Mouse (Mus musculus): ENCODE results near the gene Epn1. TPM values are rescaled to one million over a fixed set of nuclear protein-coding genes. Genes with fewer than 3 reads are reported as not detected.
A peak's percentile ranks its signal among the peaks of the same experiment; 100 is the strongest.

Gene Epn1
- polyA plus RNA-seq, 1 experiment from 2014 or later: 46.3 TPM

DNA sequence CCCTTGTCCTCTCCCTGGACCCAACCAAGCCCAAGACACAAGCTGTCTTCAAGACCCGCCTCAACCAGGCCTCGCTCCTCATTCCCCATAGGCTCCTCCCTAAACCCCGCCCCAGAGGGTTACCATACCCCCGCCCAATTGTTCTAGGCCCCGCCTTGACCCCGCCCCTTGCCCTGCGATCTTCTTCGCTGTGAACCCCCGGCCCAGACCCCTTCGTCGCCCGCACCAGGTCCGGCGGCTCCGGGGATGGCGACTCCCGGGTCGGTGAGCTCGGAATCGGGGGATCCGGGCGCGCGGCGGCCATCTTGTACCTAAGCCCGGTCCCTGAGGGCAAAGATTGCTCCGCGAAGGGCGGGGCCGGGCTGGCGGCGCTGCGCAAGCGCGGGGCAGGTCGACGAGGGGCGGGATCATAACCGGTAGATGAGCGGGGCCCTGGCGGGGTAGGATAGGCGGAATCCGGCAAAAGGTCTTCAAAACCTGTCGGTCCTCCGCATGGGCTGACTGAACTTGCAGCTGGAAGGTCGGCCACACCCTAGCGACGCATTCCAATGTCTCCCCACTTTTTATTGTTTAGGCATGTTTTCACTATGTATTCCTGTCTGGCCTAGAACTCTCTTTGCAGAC lies 41.8 kb upstream of the Epn1 start, which contains the start of gene Zfp784:
Gene Zfp784 (minus strand): TSS at position 338 of the 624 bp plus-strand sequence.
- peak within 1 kb of the TSS; percentile 82 for H3K9ac ChIP-seq (replicated peaks; ENCODE audit: low read length)
- WGBS: under 1% methylated on average over 48 of the region's 48 CpGs
- H3K9me3 ChIP-seq (replicated peaks; ENCODE audit: control insufficient read depth, low read length): no peaks in the 10 kb centered on the region
- no peaks in the 10 kb centered on the region for H3K4me1 ChIP-seq (ENCODE audit: control insufficient read depth, insufficient read depth, low read length)
- DNase-seq (ENCODE audit: low spot score) (peak; percentile 91), ATAC-seq (replicated peaks; ENCODE audit: insufficient number of reproducible peaks, low FRiP score, low TSS enrichment, low read depth) (peak; percentile 94)
- no peaks in the 10 kb centered on the region for H3K27me3 ChIP-seq (ENCODE audit: control insufficient read depth, insufficient read depth, low read length)
- H3K4me2 ChIP-seq (ENCODE audit: low read depth, low read length): peak within 1 kb of the TSS; percentile 45
- H3K4me3 ChIP-seq (ENCODE audit: low read depth, low read length): peak within 1 kb of the TSS; percentile 57
- H3K27ac ChIP-seq (replicated peaks; ENCODE audit: low read depth, low read length): peak within 1 kb of the TSS; percentile 87
- peaks cover 4% of the 10 kb centered on the region; the same call in 1 of the 2 replicates for H3K36me3 ChIP-seq (replicated peaks; ENCODE audit: control insufficient read depth, insufficient read depth, low read depth, low read length)

DNA sequence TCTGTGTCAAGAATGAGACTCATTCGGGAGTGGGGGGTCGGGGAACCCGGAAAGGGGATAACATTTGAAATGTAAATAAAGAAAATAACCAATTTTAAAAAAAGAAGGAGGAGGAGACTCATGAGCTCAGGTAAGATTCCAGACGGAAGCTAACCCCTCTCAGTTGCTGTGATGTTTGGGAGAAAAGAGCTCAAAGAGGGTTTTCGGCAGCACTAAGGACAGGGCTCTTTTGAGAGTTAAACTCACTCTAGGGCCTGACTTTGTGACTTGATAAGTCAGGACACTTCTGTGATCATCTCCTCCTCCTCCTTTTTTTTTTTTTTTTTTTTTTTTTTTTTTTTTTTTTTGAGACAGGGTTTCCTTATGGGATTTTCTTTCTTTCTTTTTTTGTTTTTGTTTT lies 41.1 kb upstream of the Epn1 start:
- Histone ChIP-seq H3K4me3 (ENCODE audit: low read depth, low read length) (peak overlapping the region; percentile 57), H3K4me1 (ENCODE audit: control insufficient read depth, insufficient read depth, low read length) (no peaks in the 10 kb centered on the region), H3K9me3 (replicated peaks; ENCODE audit: control insufficient read depth, low read length) (no peaks in the 10 kb centered on the region), H3K36me3 (replicated peaks; ENCODE audit: control insufficient read depth, insufficient read depth, low read depth, low read length) (peaks cover 4% of the 10 kb centered on the region; the same call in 1 of the 2 replicates), H3K27ac (replicated peaks; ENCODE audit: low read depth, low read length) (no peak overlapping the region), H3K4me2 (ENCODE audit: low read depth, low read length) (peak overlapping the region; percentile 45), H3K27me3 (ENCODE audit: control insufficient read depth, insufficient read depth, low read length) (no peaks in the 10 kb centered on the region), H3K9ac (replicated peaks; ENCODE audit: low read length) (peak overlapping the region; percentile 82)
- DNase-seq (ENCODE audit: low spot score) (no peak), ATAC-seq (replicated peaks; ENCODE audit: insufficient number of reproducible peaks, low FRiP score, low TSS enrichment, low read depth) (no peak)
- WGBS: 41% methylated on average over 5 of the region's 5 CpGs

DNA sequence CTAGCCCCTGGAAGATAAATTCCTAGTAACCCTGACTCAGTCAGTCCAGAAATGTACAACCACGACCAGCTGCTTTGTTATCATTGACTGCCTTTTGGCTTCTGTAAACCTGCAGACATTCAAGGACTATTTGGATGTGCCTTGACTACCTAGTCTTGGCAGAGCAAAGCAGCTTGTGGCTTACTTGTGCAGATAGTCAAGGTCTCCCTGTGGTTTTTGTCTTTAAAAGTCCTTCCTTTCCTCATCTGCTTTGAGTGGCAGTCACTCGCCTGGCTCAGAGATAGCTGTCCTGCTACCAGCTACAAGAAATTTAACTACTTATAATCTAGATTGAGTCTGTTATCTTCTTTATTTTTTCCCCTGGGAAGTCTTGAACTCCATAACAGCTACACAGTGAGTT lies 35.1 kb upstream of the Epn1 start:
- no peak overlapping the region for H3K4me2 ChIP-seq (ENCODE audit: low read depth, low read length)
- ATAC-seq (replicated peaks; ENCODE audit: insufficient number of reproducible peaks, low FRiP score, low TSS enrichment, low read depth): no peak
- H3K9me3 ChIP-seq (replicated peaks; ENCODE audit: control insufficient read depth, low read length): no peaks in the 10 kb centered on the region
- no peak overlapping the region for H3K27ac ChIP-seq (replicated peaks; ENCODE audit: low read depth, low read length)
- no peak for DNase-seq (ENCODE audit: low spot score)
- no peaks in the 10 kb centered on the region for H3K4me1 ChIP-seq (ENCODE audit: control insufficient read depth, insufficient read depth, low read length)
- no peak overlapping the region for H3K4me3 ChIP-seq (ENCODE audit: low read depth, low read length)
- 78% methylated on average over 2 of the region's 2 CpGs for WGBS
- H3K9ac ChIP-seq (replicated peaks; ENCODE audit: low read length): no peak overlapping the region
- H3K27me3 ChIP-seq (ENCODE audit: control insufficient read depth, insufficient read depth, low read length): no peaks in the 10 kb centered on the region
- H3K36me3 ChIP-seq (replicated peaks; ENCODE audit: control insufficient read depth, insufficient read depth, low read depth, low read length): no peaks in the 10 kb centered on the region

DNA sequence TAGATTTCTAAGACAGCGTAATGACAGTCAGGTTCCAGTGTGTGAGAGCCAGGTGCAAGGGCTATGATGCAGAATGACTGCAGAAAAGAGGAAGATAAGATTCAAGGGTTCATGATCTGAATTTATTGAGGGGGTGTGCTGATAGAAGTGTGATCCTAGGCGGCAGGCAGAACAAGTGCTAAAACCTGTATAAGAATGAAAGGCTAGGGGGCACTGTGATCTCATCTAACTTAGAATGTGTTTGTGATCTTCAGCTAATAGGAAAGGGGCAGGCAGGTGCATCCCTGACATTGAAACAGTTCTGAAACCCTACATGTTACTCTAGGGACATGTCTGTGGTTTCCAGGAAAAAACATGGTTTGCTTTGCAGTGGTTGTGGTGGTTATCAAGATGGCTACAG lies 33.9 kb upstream of the Epn1 start:
- ATAC-seq (replicated peaks; ENCODE audit: insufficient number of reproducible peaks, low FRiP score, low TSS enrichment, low read depth): no peak
- H3K4me3 ChIP-seq (ENCODE audit: low read depth, low read length): no peak overlapping the region
- H3K4me2 ChIP-seq (ENCODE audit: low read depth, low read length): no peak overlapping the region
- H3K9ac ChIP-seq (replicated peaks; ENCODE audit: low read length): no peak overlapping the region
- no peaks in the 10 kb centered on the region for H3K4me1 ChIP-seq (ENCODE audit: control insufficient read depth, insufficient read depth, low read length)
- no peaks in the 10 kb centered on the region for H3K27me3 ChIP-seq (ENCODE audit: control insufficient read depth, insufficient read depth, low read length)
- 66% methylated on average over 2 of the region's 2 CpGs for WGBS
- H3K27ac ChIP-seq (replicated peaks; ENCODE audit: low read depth, low read length): no peak overlapping the region
- DNase-seq (ENCODE audit: low spot score): no peak
- H3K9me3 ChIP-seq (replicated peaks; ENCODE audit: control insufficient read depth, low read length): no peaks in the 10 kb centered on the region
- no peaks in the 10 kb centered on the region for H3K36me3 ChIP-seq (replicated peaks; ENCODE audit: control insufficient read depth, insufficient read depth, low read depth, low read length)

DNA sequence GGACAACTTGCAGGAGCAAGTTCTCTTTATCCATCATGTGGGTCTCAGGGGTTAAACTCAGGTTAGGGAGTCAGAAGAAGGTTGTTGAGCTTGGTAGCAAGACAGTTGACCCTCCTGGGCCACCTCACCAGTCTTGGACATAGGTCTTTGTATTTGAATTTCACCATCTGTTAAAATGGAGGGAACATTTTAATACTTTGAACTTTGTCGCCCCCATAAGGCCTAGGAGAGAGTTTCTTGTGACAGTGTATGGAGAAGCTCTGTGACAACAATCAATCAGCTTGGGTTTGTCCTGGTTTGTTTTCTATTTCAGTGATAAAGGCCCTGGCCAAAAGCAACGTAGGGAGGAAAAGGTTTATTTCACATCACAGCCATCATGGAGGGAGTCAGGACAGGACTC lies 32.7 kb upstream of the Epn1 start:
- no peaks in the 10 kb centered on the region for H3K9me3 ChIP-seq (replicated peaks; ENCODE audit: control insufficient read depth, low read length)
- no peak for ATAC-seq (replicated peaks; ENCODE audit: insufficient number of reproducible peaks, low FRiP score, low TSS enrichment, low read depth)
- H3K27me3 ChIP-seq (ENCODE audit: control insufficient read depth, insufficient read depth, low read length): peaks cover 3% of the 10 kb centered on the region
- WGBS: 31% methylated on average over 2 of the region's 2 CpGs
- H3K4me1 ChIP-seq (ENCODE audit: control insufficient read depth, insufficient read depth, low read length): no peaks in the 10 kb centered on the region
- H3K27ac ChIP-seq (replicated peaks; ENCODE audit: low read depth, low read length): no peak overlapping the region
- no peak overlapping the region for H3K4me2 ChIP-seq (ENCODE audit: low read depth, low read length)
- H3K4me3 ChIP-seq (ENCODE audit: low read depth, low read length): no peak overlapping the region
- H3K36me3 ChIP-seq (replicated peaks; ENCODE audit: control insufficient read depth, insufficient read depth, low read depth, low read length): no peaks in the 10 kb centered on the region
- no peak overlapping the region for H3K9ac ChIP-seq (replicated peaks; ENCODE audit: low read length)
- DNase-seq (ENCODE audit: low spot score): peak; percentile 30

DNA sequence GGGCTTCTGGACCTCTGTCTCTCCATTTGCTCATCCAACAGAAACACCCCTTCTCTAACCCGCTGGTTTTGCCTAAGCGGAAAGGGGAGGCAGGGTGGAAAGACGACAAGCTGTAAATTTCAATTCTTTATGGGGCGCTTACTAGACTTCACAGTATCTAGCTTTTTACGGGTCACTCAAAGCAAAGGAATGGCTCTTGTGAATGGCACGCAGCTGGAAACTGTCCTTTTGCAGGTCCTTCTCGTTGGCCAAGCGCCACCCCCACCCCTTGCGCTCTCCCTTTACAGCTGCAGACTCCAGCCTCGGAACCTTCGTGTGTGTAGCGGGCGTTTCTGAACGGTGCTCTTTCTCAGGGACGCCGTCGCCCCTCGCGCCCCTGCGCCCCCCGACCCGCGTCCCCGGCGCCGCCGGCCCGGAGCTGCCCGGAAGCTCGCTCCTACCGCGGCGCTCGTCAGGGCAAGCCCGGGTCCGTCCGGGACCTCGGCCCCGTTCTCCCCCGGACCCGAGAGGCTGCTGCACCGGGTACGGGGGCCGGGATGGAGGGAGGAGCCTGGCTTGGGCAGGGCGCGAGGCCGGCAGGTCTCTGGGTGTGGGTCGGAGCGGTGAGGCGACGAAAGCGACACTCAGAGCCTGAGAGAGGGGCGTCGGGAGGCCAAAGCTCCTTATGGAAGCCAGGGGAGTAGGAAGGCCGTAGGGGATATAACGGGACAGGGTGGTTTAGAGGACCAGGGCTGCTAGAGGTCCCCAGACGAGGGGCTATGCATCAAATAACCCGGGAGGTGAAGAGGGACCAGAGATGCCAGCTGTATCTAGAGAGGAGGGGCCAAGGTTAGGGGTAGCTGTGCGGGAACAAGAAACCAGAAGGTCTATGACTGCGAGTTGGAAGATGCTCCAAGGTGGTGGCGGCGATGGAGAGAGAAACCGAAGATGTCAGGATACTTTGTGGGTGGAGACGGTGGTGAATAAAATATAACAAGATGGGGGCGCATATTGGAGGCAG lies 28.5 kb upstream of the Epn1 start, which contains the start of gene Zfp580:
Gene Zfp580 (plus strand): TSS at position 346 of the 1,000 bp plus-strand sequence.
- H3K4me2 ChIP-seq (ENCODE audit: low read depth, low read length): peak within 1 kb of the TSS; percentile 77
- peaks cover 8% of the 10 kb centered on the region for H3K4me1 ChIP-seq (ENCODE audit: control insufficient read depth, insufficient read depth, low read length)
- H3K27me3 ChIP-seq (ENCODE audit: control insufficient read depth, insufficient read depth, low read length): peaks cover 43% of the 10 kb centered on the region
- ATAC-seq (replicated peaks; ENCODE audit: insufficient number of reproducible peaks, low FRiP score, low TSS enrichment, low read depth) (peak; percentile 77), DNase-seq (ENCODE audit: low spot score) (peak; percentile 83)
- no peak within 1 kb of the TSS; the same call in 1 of the 2 replicates for H3K27ac ChIP-seq (replicated peaks; ENCODE audit: low read depth, low read length)
- H3K36me3 ChIP-seq (replicated peaks; ENCODE audit: control insufficient read depth, insufficient read depth, low read depth, low read length): no peaks in the 10 kb centered on the region
- H3K9me3 ChIP-seq (replicated peaks; ENCODE audit: control insufficient read depth, low read length): no peaks in the 10 kb centered on the region
- under 1% methylated on average over 62 of the region's 65 CpGs for WGBS
- peak within 1 kb of the TSS; percentile 67 for H3K4me3 ChIP-seq (ENCODE audit: low read depth, low read length)
- H3K9ac ChIP-seq (replicated peaks; ENCODE audit: low read length): peak within 1 kb of the TSS; percentile 82

DNA sequence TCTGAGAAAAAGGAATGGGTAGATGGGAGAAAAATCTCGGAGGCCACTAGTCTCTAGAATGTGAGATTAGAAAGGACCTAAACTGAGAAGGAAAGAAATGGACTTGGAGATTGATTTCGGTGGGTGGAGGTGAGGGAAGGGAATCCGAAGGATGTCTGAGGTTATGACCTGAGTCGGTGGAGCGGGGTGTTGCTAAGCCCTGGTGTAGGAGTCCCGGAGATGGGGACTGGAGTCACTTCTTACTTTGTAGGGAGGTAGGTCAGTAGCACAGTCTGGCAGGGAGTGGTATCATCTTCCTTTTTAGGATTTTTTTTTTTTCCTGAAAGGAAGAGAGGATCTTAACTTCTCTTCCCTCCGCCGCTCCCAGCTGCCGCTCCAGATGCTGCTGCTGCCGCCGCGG lies 27.6 kb upstream of the Epn1 start:
- DNase-seq (ENCODE audit: low spot score) (peak; percentile 22), ATAC-seq (replicated peaks; ENCODE audit: insufficient number of reproducible peaks, low FRiP score, low TSS enrichment, low read depth) (no peak)
- H3K4me1 ChIP-seq (ENCODE audit: control insufficient read depth, insufficient read depth, low read length): peaks cover 8% of the 10 kb centered on the region
- peaks cover 47% of the 10 kb centered on the region for H3K27me3 ChIP-seq (ENCODE audit: control insufficient read depth, insufficient read depth, low read length)
- WGBS: 6% methylated on average over 12 of the region's 12 CpGs
- no peaks in the 10 kb centered on the region for H3K36me3 ChIP-seq (replicated peaks; ENCODE audit: control insufficient read depth, insufficient read depth, low read depth, low read length)
- H3K9me3 ChIP-seq (replicated peaks; ENCODE audit: control insufficient read depth, low read length): no peaks in the 10 kb centered on the region
- peak overlapping the region; percentile 82 for H3K9ac ChIP-seq (replicated peaks; ENCODE audit: low read length)
- peak overlapping the region; percentile 67 for H3K4me3 ChIP-seq (ENCODE audit: low read depth, low read length)
- peak overlapping the region; percentile 77 for H3K4me2 ChIP-seq (ENCODE audit: low read depth, low read length)
- no peak overlapping the region for H3K27ac ChIP-seq (replicated peaks; ENCODE audit: low read depth, low read length)
